Mouse (Mus musculus) bone marrow, adult 2 months (tissue): ENCODE measurements around the gene Tssk4.

Experiments
- CTCF ChIP-seq: fragments of 200-500 bp; IDR thresholded peaks from 2 replicates; pipeline ENCODE4 v1.5.1; 2011; ENCODE audit warnings: low read length, control low read depth; ENCODE audit not compliant: control insufficient read depth, insufficient read depth
- POLR2A ChIP-seq: fragments of 200-500 bp; IDR thresholded peaks from 2 replicates; pipeline ENCODE4 v1.6.1; 2011; ENCODE audit warnings: low read depth, mild to moderate bottlenecking, control low read depth, low read length, borderline replicate concordance; ENCODE audit not compliant: control insufficient read depth

DNA sequence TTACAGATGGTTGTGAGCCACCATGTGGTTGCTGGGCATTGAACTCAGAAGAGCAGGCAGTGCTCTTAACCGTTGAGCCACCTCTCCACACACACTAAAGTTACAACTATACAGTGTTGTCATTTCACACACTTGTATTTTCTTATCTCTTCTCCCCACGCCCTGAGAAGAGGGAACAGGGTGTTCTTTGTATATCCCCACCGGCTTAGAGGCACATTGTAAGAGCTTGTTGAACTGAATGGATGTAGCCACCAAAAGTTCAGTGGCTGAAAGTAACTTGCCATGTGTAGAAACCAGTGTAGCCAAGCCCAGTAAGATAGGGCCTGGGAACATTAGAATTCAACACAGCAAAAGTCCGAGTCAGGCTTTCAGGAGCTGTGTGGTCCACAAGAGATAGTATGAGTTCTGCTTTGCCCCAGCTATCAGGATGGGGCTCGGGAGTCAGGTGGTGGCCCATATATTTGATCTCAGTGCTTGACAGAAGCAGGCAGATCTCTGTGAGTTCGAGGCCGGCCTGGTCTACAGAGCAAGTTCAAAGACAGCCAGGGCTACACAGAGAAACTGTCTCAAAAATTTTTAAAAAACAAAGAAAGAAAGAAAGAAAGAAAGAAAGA is 35.3 kb upstream of the Tssk4 start:
- no peak for TF ChIP-seq POLR2A
- TF ChIP-seq CTCF = no peak
